Mouse (Mus musculus) embryonic facial prominence, embryonic 13.5 days (tissue): ENCODE data around the gene Ttc9c. TPM values are rescaled to one million over a fixed set of nuclear protein-coding genes. Genes with fewer than 3 reads are reported as not detected.

Experiments
- ATAC-seq: fragments of 200-750 bp; cut with Nextera tagmentation; 2 replicates; pipeline ENCODE4 v1.8.0; 2017; ENCODE audit warnings: low read depth; ENCODE audit not compliant: insufficient number of reproducible peaks, insufficient read depth, low FRiP score, low TSS enrichment
- H3K27ac ChIP-seq: fragments of 300-500 bp; sonication (generic); 2 replicates; pipeline ENCODE4 v1.5.1; 2015; ENCODE audit warnings: moderate library complexity, mild to moderate bottlenecking, inconsistent platforms
- H3K27me3 ChIP-seq: fragments of 300-500 bp; sonication (generic); 2 replicates; pipeline ENCODE4 v1.6.1; 2015; ENCODE audit warnings: mild to moderate bottlenecking, inconsistent platforms
- H3K36me3 ChIP-seq: fragments of 300-500 bp; sonication (generic); 2 replicates; pipeline ENCODE4 v1.6.1; 2015; ENCODE audit warnings: mild to moderate bottlenecking, inconsistent platforms
- H3K4me1 ChIP-seq: fragments of 300-500 bp; sonication (generic); 2 replicates; pipeline ENCODE4 v1.6.1; 2015; ENCODE audit warnings: inconsistent platforms
- H3K4me2 ChIP-seq: fragments of 300-500 bp; sonication (generic); 2 replicates; pipeline ENCODE4 v1.6.1; 2015; ENCODE audit warnings: moderate library complexity, mild to moderate bottlenecking, inconsistent platforms
- H3K4me3 ChIP-seq: fragments of 300-500 bp; sonication (generic); 2 replicates; pipeline ENCODE4 v1.5.1; 2015; ENCODE audit warnings: mild to moderate bottlenecking, inconsistent platforms
- H3K9ac ChIP-seq: fragments of 300-500 bp; sonication (generic); 2 replicates; pipeline ENCODE4 v1.6.1; 2015; ENCODE audit warnings: mild to moderate bottlenecking, inconsistent platforms
- H3K9me3 ChIP-seq: fragments of 300-500 bp; sonication (generic); 2 replicates; pipeline ENCODE4 v1.6.1; 2016; ENCODE audit warnings: inconsistent platforms
- WGBS: fragments of 180-500 bp; shearing (Covaris S2); methylation state at CpG from one replicate; pipeline ENCODE4 v1.1.7; 2015; ENCODE audit warnings: mixed read lengths; 5-methylcytosine and 5-hydroxymethylcytosine counted together
- polyA plus RNA-seq: library from polyadenylated mRNA; unstranded; fragments of >200 nt; fragmentation: Nextera tagmentation; extraction: Ambion mirVana; gene quantifications from 2 replicates; pipeline ENCODE4 v1.2.1, GENCODE M21; 2015

Ttc9c gene
- polyA plus RNA-seq, 1 experiment from 2014 or later = 82.9 TPM

GRCm38 (mm10) chr19:8798947-8799315, 20.2 kb downstream of the Ttc9c start:
- Histone ChIP-seq H3K36me3 (peaks cover 21% of the 10 kb centered on the region), H3K9ac (no peak overlapping the region), H3K4me2 (peak overlapping the region; percentile 92), H3K27ac (no peak overlapping the region), H3K4me3 (peak overlapping the region; percentile 84), H3K27me3 (no peaks in the 10 kb centered on the region), H3K9me3 (no peaks in the 10 kb centered on the region), H3K4me1 (peaks cover 25% of the 10 kb centered on the region)
- ATAC-seq = no peak

DNA sequence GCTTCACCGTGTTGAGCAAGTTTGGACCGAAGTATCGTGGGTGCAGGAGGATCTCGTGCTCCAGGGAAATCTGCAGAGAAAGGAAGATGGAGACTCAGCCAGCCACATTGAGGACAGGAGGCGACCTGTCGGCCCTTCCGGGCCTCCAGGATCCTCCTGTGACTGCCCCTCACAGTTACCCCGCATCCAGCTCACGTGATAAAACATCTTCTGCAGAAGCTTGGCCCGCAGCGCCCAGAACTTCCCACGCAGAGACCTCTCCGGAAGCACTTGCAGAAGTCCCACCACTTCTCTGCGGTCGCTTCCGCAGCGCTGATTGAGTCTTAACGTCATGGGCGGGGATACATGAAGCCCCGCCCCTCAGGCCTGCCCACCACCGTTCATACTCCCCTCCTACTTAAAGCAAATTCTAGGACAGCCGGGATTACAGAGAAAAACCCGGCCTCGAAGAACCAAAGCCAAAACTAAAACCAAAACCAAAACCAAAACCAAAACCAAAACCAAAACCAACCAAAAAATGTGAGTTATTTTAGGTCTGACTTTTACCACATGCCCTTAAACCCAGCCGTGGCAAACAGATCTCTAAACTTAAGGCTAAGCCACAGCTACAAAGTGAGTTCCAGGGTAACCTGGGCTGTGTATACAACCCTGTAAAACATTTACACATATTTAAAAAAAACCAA, 20.7 kb downstream of the Ttc9c start, which contains the start of gene Polr2g:
Gene Polr2g (minus strand): TSS at position 314 of the 683 bp plus-strand sequence.
- ATAC-seq = peak; percentile 52; the same call in 1 of the 2 replicates
- Histone ChIP-seq H3K9ac (peak within 1 kb of the TSS; percentile 86), H3K9me3 (no peaks in the 10 kb centered on the region), H3K4me1 (peaks cover 25% of the 10 kb centered on the region), H3K27me3 (no peaks in the 10 kb centered on the region), H3K27ac (peak within 1 kb of the TSS; percentile 82), H3K36me3 (peaks cover 24% of the 10 kb centered on the region), H3K4me2 (peak within 1 kb of the TSS; percentile 92), H3K4me3 (peak within 1 kb of the TSS; percentile 84)
- WGBS = 2% methylated on average over 25 of the region's 25 CpGs

DNA sequence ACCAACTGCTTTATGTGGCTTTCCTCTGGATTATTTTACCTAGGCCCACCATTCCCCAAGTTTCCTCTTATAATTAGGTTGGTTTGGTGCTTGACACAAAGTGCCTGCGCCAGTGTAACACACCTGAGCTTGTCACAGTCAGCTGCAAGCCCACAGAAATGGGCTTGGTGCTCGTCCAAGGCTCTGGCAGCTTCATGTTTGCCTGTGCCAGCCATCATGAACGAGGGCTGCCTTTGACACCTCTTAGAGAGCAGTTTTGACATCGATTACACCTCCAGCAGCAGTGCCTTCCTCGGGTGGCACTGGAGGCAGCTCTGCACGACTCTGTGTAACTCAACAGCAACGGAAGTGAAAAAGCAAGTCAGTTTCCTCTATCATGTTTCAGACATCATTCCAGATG, 29.0 kb downstream of the Ttc9c start:
- WGBS = 80% methylated on average over 7 of the region's 7 CpGs
- Histone ChIP-seq H3K27ac (no peak overlapping the region), H3K9ac (0 out of 2 replicates have a peak overlapping the region, but pooled peaks have one; percentile 2), H3K9me3 (no peaks in the 10 kb centered on the region), H3K4me2 (no peak overlapping the region), H3K4me1 (peaks cover 5% of the 10 kb centered on the region), H3K4me3 (no peak overlapping the region), H3K27me3 (no peaks in the 10 kb centered on the region), H3K36me3 (peaks cover 41% of the 10 kb centered on the region)
- no peak for ATAC-seq

DNA sequence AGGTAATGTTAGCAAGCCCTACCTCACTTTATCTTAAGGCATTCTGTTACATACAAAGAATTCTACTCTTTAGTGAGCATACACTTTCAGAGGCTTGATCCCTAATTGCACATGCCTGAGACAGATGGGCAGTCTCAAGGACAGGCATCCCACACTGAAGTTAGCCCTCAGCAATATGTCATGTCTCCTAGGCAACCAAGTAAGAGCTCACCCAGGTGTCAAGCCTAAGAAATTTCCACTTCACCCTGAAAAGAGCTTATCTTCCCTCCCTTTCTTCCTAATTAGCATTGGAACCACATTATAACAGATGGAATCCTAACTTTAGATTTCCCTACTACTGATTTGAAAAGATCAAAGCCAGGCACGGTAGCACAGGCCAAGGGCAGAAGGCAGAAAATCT, 30.0 kb downstream of the Ttc9c start:
- WGBS = 44% methylated on average over 1 of the region's 1 CpGs
- Histone ChIP-seq H3K4me2 (no peak overlapping the region), H3K9me3 (no peaks in the 10 kb centered on the region), H3K27ac (no peak overlapping the region), H3K9ac (no peak overlapping the region), H3K4me3 (no peak overlapping the region), H3K4me1 (peaks cover 7% of the 10 kb centered on the region), H3K36me3 (peaks cover 31% of the 10 kb centered on the region), H3K27me3 (no peaks in the 10 kb centered on the region)
- ATAC-seq = no peak

DNA sequence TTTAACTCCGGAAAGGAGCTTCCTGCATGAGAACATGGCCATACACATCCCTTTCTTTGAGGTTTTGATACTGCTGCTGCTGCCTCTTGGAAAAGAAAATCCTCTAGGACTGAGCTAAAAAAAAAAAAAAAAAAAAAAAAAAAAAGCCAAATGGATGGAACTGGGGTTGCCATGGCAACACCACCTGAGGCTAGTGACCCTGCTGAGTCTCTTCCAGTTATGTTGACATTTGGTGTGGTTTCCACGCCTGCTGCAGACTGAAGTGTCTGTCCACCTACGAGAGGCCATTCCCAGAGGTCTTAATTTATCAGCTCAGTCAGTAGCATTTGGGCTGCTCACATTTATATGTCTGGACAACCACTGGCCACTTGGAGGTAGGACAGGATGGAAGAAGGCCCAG, 30.6 kb downstream of the Ttc9c start:
- Histone ChIP-seq H3K4me2 (no peak overlapping the region), H3K9me3 (no peaks in the 10 kb centered on the region), H3K4me1 (peaks cover 7% of the 10 kb centered on the region), H3K27ac (no peak overlapping the region), H3K36me3 (peaks cover 29% of the 10 kb centered on the region), H3K27me3 (no peaks in the 10 kb centered on the region), H3K9ac (no peak overlapping the region), H3K4me3 (no peak overlapping the region)
- no peak for ATAC-seq
- WGBS = 21% methylated on average over 3 of the region's 3 CpGs

DNA sequence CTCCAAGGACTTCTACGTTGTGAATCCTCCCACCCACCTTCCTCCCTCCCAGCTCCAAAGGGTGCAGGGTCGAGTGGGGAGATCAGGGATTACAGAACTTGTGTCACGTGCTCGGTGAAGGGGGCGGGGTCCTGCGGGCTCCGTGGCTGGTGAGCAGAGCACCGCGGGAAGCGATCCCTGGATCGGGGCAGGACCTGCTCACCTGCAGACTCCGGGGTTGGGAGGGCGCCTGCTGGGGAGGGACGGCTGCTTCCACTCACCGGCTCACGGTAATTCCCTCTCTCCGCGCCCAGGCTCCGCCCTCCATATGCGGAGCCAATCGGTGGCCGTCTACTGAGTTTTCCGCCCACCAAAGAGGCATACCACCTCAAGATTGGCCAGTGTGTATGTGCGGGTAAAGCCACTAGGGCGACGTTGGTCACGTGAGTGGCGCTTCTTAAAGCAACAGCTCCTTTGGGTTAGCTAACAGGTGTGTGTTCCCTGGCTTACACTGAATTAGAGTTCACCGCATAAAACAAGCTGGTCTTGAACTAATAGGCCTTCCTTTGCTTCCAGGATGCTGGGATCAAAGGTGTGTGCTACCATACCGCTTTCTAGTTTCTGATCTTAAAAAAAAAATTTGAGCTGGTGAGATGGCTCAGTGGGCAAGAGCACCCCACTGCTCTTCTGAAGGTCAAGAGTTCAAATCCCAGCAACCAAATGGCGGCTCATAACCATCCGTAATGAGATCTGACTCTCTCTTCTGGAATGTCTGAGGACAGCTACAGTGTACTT, 32.9 kb downstream of the Ttc9c start, which contains the start of gene Taf6l:
Gene Taf6l (minus strand): TSS at position 410 of the 774 bp plus-strand sequence.
- Histone ChIP-seq H3K9ac (peak within 1 kb of the TSS; percentile 73), H3K36me3 (peaks cover 32% of the 10 kb centered on the region), H3K27ac (peak within 1 kb of the TSS; percentile 86), H3K4me2 (peak within 1 kb of the TSS; percentile 62), H3K4me1 (peaks cover 7% of the 10 kb centered on the region), H3K27me3 (no peaks in the 10 kb centered on the region), H3K4me3 (peak within 1 kb of the TSS; percentile 76), H3K9me3 (no peaks in the 10 kb centered on the region)
- ATAC-seq = peak; percentile 99
- under 1% methylated on average over 32 of the region's 32 CpGs for WGBS

- Histone ChIP-seq H3K9me3 (no peaks in the 10 kb centered on the region), H3K4me2 (peak overlapping the region; percentile 97), H3K36me3 (peaks cover 48% of the 10 kb centered on the region), H3K27me3 (no peaks in the 10 kb centered on the region), H3K27ac (peak overlapping the region; percentile 98), H3K4me1 (peaks cover 31% of the 10 kb centered on the region), H3K9ac (peak overlapping the region; percentile 94), H3K4me3 (peak overlapping the region; percentile 71)
- 3% methylated on average over 20 of the region's 20 CpGs for WGBS
- peak; percentile 5; the same call in 1 of the 2 replicates for ATAC-seq
Observed at GRCm38 (mm10) chr19:8774951-8775421, 44.1 kb downstream of the Ttc9c start.

- under 1% methylated on average over 68 of the region's 68 CpGs for WGBS
Observed at GRCm38 (mm10) chr19:8774086-8774835, 44.9 kb downstream of the Ttc9c start, which contains the start of gene Tmem179b. Gene Tmem179b, minus strand, starts transcription at chr19:8774467.

GRCm38 (mm10) chr19:8773409-8773808, 45.7 kb downstream of the Ttc9c start:
- peak overlapping the region; percentile 97 for H3K4me2 ChIP-seq
- peak overlapping the region; percentile 94 for H3K9ac ChIP-seq
- peak overlapping the region; percentile 71 for H3K4me3 ChIP-seq
- peak overlapping the region; percentile 98; the same call in 1 of the 2 replicates for H3K27ac ChIP-seq
- H3K27me3 ChIP-seq = no peaks in the 10 kb centered on the region
- 62% methylated on average over 6 of the region's 6 CpGs for WGBS
- H3K4me1 ChIP-seq = peaks cover 31% of the 10 kb centered on the region
- peaks cover 52% of the 10 kb centered on the region for H3K36me3 ChIP-seq
- no peak for ATAC-seq
- H3K9me3 ChIP-seq = no peaks in the 10 kb centered on the region

More at GRCm38 (mm10) chr19:8774086-8774835, 44.9 kb downstream of the Ttc9c start, which contains the start of gene Tmem179b:
- Histone ChIP-seq H3K4me2 (peak within 1 kb of the TSS; percentile 97), H3K36me3 (peaks cover 50% of the 10 kb centered on the region), H3K4me1 (peaks cover 31% of the 10 kb centered on the region), H3K27ac (peak within 1 kb of the TSS; percentile 98), H3K9ac (peak within 1 kb of the TSS; percentile 94), H3K4me3 (peak within 1 kb of the TSS; percentile 71), H3K9me3 (no peaks in the 10 kb centered on the region), H3K27me3 (no peaks in the 10 kb centered on the region)
- peak; percentile 92 for ATAC-seq

DNA sequence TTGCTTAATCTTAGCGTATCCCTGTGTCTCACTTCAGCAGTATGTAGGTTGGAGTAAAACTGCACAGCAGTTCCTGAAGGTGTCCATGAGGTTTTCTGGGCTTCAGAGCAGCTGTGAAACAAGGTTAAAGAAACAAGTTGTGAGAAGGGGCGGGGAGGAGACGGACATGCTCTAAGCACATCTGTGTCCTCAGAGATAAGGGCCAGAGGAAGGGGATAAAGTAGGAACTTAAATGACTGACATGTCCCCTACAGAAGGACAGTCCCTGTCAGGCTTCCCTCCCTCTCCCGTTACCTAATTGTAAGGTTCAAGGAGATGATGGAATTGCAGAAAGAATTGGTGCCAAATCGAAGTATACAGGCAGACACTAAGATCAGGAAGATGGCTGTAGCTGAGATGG, 46.1 kb downstream of the Ttc9c start:
- no peak for ATAC-seq
- peaks cover 52% of the 10 kb centered on the region for H3K36me3 ChIP-seq
- H3K27ac ChIP-seq = peak overlapping the region; percentile 98; the same call in 1 of the 2 replicates
- H3K27me3 ChIP-seq = no peaks in the 10 kb centered on the region
- H3K4me3 ChIP-seq = peak overlapping the region; percentile 71
- H3K9me3 ChIP-seq = no peaks in the 10 kb centered on the region
- 88% methylated on average over 5 of the region's 5 CpGs for WGBS
- H3K4me1 ChIP-seq = peaks cover 31% of the 10 kb centered on the region
- H3K4me2 ChIP-seq = peak overlapping the region; percentile 97
- peak overlapping the region; percentile 94 for H3K9ac ChIP-seq
